In genomic region chr19:7068661-7069531, GRCm38 (mm10) we compare ENCODE assay signal across 9 mouse cellular contexts. TPM values are rescaled to one million over a fixed set of nuclear protein-coding genes. Genes with fewer than 3 reads are reported as not detected.
DNase-seq lines count a peak whose midpoint lies in the region; ATAC-seq and TF ChIP-seq lines count a peak whose summit lies in the region.
"Had no signal": no experiment of that assay in that cellular context is flagged by ENCODE, and none has a peak within 500 bp of the region (broad histone marks: within the 10 kb centered on the region; RNA-seq: fewer than 3 reads in every experiment).

No protein-coding gene starts in this region.

- DNase-seq in heart, adult 11 months: peak; percentile 89
- no peak for DNase-seq in heart, adult 2 months
- DNase-seq in adrenal gland, postnatal 36 days: peak; percentile 47 to 57
- DNase-seq in hindbrain, embryonic 10.5 days (ENCODE audit: low spot score): no peak
- peak; percentile 66 for DNase-seq in midbrain, postnatal 0 days (ENCODE audit: low spot score)
- no peak for DNase-seq in kidney, adult 8-10 months
- no peak for DNase-seq in thymus, postnatal 0 days (ENCODE audit: low spot score)
- DNase-seq: liver, embryonic 13.5 days had no signal

- no peak for TF ChIP-seq POLR2A in heart, adult 2 months (IDR thresholded peaks at IDR 0.05; ENCODE audit: insufficient read depth, low read depth, low read length)

- 74% methylated on average over 11 of the region's 11 CpGs for WGBS in heart, adult 2 months
- WGBS in hindbrain, embryonic 10.5 days: 44% methylated on average over 11 of the region's 11 CpGs
- 25% methylated on average over 11 of the region's 11 CpGs for WGBS in midbrain, postnatal 0 days

- TF ChIP-seq CTCF in heart, adult 2 months (IDR thresholded peaks at IDR 0.05): no peak
- peak; percentile 65 for TF ChIP-seq CTCF in midbrain, postnatal 0 days (IDR thresholded peaks at IDR 0.05)

- H3K9me3 ChIP-seq in hindbrain, embryonic 10.5 days: no peaks in the 10 kb centered on the region
- H3K9me3 ChIP-seq in midbrain, postnatal 0 days (ENCODE audit: low read length): no peaks in the 10 kb centered on the region
- H3K9me3 ChIP-seq: liver, embryonic 13.5 days had no signal

- no peak for ATAC-seq in midbrain, postnatal 0 days (ENCODE audit: low FRiP score)
- ATAC-seq in activated CD4-positive, CD25-positive, alpha-beta regulatory T cell, adult 4 months: no peak

- intact Hi-C loops in heart, adult 2 months (cut with DNase I): loop anchor here (1.0 to 10.0 kb wide), 3 partner anchors 127 to 368 kb away; partner anchors contain the start of gene Mark2

- no peak for TF ChIP-seq EP300 in heart, adult 2 months (IDR thresholded peaks at IDR 0.05; ENCODE audit: insufficient read depth, low read depth, low read length)

- no peaks in the 10 kb centered on the region for H3K36me3 ChIP-seq in heart, adult 2 months (ENCODE audit: control insufficient read depth, insufficient read depth, low read length)
- no peaks in the 10 kb centered on the region for H3K36me3 ChIP-seq in hindbrain, embryonic 10.5 days
- no peaks in the 10 kb centered on the region for H3K36me3 ChIP-seq in midbrain, postnatal 0 days (ENCODE audit: insufficient read depth, low read length)
- H3K36me3 ChIP-seq: liver, embryonic 13.5 days had no signal

- no peak overlapping the region for H3K9ac ChIP-seq in heart, adult 2 months (ENCODE audit: low read depth, low read length)
- 0 out of 2 replicates have a peak overlapping the region, but pooled peaks have one; percentile 8 for H3K9ac ChIP-seq in midbrain, postnatal 0 days (replicated peaks; ENCODE audit: low read length, poor library complexity, severe bottlenecking)

- 0 out of 2 replicates have a peak overlapping the region, but pooled peaks have one; percentile 12 for H3K4me2 ChIP-seq in midbrain, postnatal 0 days (ENCODE audit: low read depth, low read length, poor library complexity, severe bottlenecking)

- H3K27ac ChIP-seq in heart, adult 2 months: no peak overlapping the region
- H3K27ac ChIP-seq in hindbrain, embryonic 10.5 days: peak overlapping the region; percentile 87
- no peak overlapping the region for H3K27ac ChIP-seq in midbrain, postnatal 0 days (ENCODE audit: low read depth, low read length)
- H3K27ac ChIP-seq: liver, embryonic 13.5 days had no signal

- no peaks in the 10 kb centered on the region for H3K27me3 ChIP-seq in heart, adult 2 months (ENCODE audit: control insufficient read depth, insufficient read depth, low read length)
- H3K27me3 ChIP-seq in hindbrain, embryonic 10.5 days (ENCODE audit: insufficient read depth, poor library complexity, severe bottlenecking): peaks cover 75% of the 10 kb centered on the region
- 0 out of 2 replicates have a peak, but pooled peaks cover 5% of the 10 kb centered on the region for H3K27me3 ChIP-seq in midbrain, postnatal 0 days (ENCODE audit: insufficient read depth, low read length)

- peaks cover 1% of the 10 kb centered on the region; the same call in 1 of the 2 replicates for H3K4me1 ChIP-seq in heart, adult 2 months (ENCODE audit: control insufficient read depth, insufficient read depth, low read length)
- peaks cover 96% of the 10 kb centered on the region for H3K4me1 ChIP-seq in hindbrain, embryonic 10.5 days (replicated peaks)
- peaks cover 13% of the 10 kb centered on the region; the same call in 1 of the 2 replicates for H3K4me1 ChIP-seq in midbrain, postnatal 0 days (ENCODE audit: insufficient read depth, low read length)

- H3K79me2 ChIP-seq in heart, adult 2 months (replicated peaks; ENCODE audit: control insufficient read depth, insufficient read depth, low read length): no peaks in the 10 kb centered on the region

- H3K4me3 ChIP-seq in heart, adult 2 months: no peak overlapping the region
- 0 out of 2 replicates have a peak overlapping the region, but pooled peaks have one; percentile 39 for H3K4me3 ChIP-seq in hindbrain, embryonic 10.5 days
- no peak overlapping the region for H3K4me3 ChIP-seq in midbrain, postnatal 0 days (ENCODE audit: low read depth, low read length)

RNA-seq across cellular contexts. Expression of gene Macrod1, which starts 12.3 kb away (rescaled TPM):
- 100 to 1,000 TPM; 262 to 309 TPM for total RNA-seq in heart, adult 2 months (2021)
- polyA plus RNA-seq in heart, adult 2 months (2012; rRNA removed): 260 and 278 TPM in 2 replicates
- total RNA-seq in adrenal gland, postnatal 36 days (2021): 10 to 100 TPM; 52.5 to 66.7 TPM
- polyA plus RNA-seq in hindbrain, embryonic 10.5 days (2016; fragmentation: Nextera tagmentation; extraction: Ambion mirVana): 2.9 and 3.4 TPM in 2 replicates
- 1.4 and 5.1 TPM in 2 replicates for total RNA-seq in midbrain, postnatal 0 days (2014; rRNA removed)
- 5.9 and 6.2 TPM in 2 replicates for polyA plus RNA-seq in midbrain, postnatal 0 days (2015; fragmentation: Nextera tagmentation; extraction: Ambion mirVana)
- polyA plus RNA-seq in activated CD4-positive, CD25-positive, alpha-beta regulatory T cell, adult 4 months (2017; shearing (Covaris generic)): 1 to 10 TPM in 1 of 2 experiments, under 1 TPM in 1; 0.82 to 2.6 TPM
- polyA plus RNA-seq in thymus, postnatal 0 days (2015; fragmentation: Nextera tagmentation; extraction: Ambion mirVana): 15.3 and 16.6 TPM in 2 replicates

RNA-seq across cellular contexts. Expression of gene Stip1, which starts 29.1 kb away (rescaled TPM):
- 100 to 1,000 TPM; 117 to 121 TPM for total RNA-seq in heart, adult 2 months (2021)
- polyA plus RNA-seq in heart, adult 2 months (2012; rRNA removed): 49.9 and 80.2 TPM in 2 replicates
- 100 to 1,000 TPM; 149 to 281 TPM for total RNA-seq in adrenal gland, postnatal 36 days (2021)
- 372 and 451 TPM in 2 replicates for polyA plus RNA-seq in hindbrain, embryonic 10.5 days (2016; fragmentation: Nextera tagmentation; extraction: Ambion mirVana)
- 97.0 and 101 TPM in 2 replicates for total RNA-seq in midbrain, postnatal 0 days (2014; rRNA removed)
- polyA plus RNA-seq in midbrain, postnatal 0 days (2015; fragmentation: Nextera tagmentation; extraction: Ambion mirVana): 142 and 147 TPM in 2 replicates
- polyA plus RNA-seq in activated CD4-positive, CD25-positive, alpha-beta regulatory T cell, adult 4 months (2017; shearing (Covaris generic)): 100 to 1,000 TPM; 105 to 165 TPM
- 149 and 196 TPM in 2 replicates for polyA plus RNA-seq in thymus, postnatal 0 days (2015; fragmentation: Nextera tagmentation; extraction: Ambion mirVana)

RNA-seq across cellular contexts. Expression of gene Flrt1, which starts 36.6 kb away (rescaled TPM):
- 1 to 10 TPM; 1.1 to 1.2 TPM for total RNA-seq in heart, adult 2 months (2021)
- 0.84 and 0.94 TPM in 2 replicates for polyA plus RNA-seq in heart, adult 2 months (2012; rRNA removed)
- total RNA-seq in adrenal gland, postnatal 36 days (2021): 1 to 10 TPM; 1.3 to 4.0 TPM
- polyA plus RNA-seq in hindbrain, embryonic 10.5 days (2016; fragmentation: Nextera tagmentation; extraction: Ambion mirVana): 3.1 and 4.0 TPM in 2 replicates
- total RNA-seq in midbrain, postnatal 0 days (2014; rRNA removed): 9.9 and 11.4 TPM in 2 replicates
- 9.8 and 11.9 TPM in 2 replicates for polyA plus RNA-seq in midbrain, postnatal 0 days (2015; fragmentation: Nextera tagmentation; extraction: Ambion mirVana)
- polyA plus RNA-seq in activated CD4-positive, CD25-positive, alpha-beta regulatory T cell, adult 4 months (2017; shearing (Covaris generic)): not detected
- polyA plus RNA-seq in thymus, postnatal 0 days (2015; fragmentation: Nextera tagmentation; extraction: Ambion mirVana): 1.3 and 1.5 TPM in 2 replicates

RNA-seq across cellular contexts. Expression of gene Fermt3, which starts 49.6 kb away (rescaled TPM):
- 1 to 10 TPM; 5.2 to 9.0 TPM for total RNA-seq in heart, adult 2 months (2021)
- polyA plus RNA-seq in heart, adult 2 months (2012; rRNA removed): 4.7 and 7.8 TPM in 2 replicates
- total RNA-seq in adrenal gland, postnatal 36 days (2021): 1 to 10 TPM; 6.9 TPM
- polyA plus RNA-seq in hindbrain, embryonic 10.5 days (2016; fragmentation: Nextera tagmentation; extraction: Ambion mirVana): 8.7 and 10.1 TPM in 2 replicates
- total RNA-seq in midbrain, postnatal 0 days (2014; rRNA removed): 5.6 and 6.2 TPM in 2 replicates
- 3.0 and 3.4 TPM in 2 replicates for polyA plus RNA-seq in midbrain, postnatal 0 days (2015; fragmentation: Nextera tagmentation; extraction: Ambion mirVana)
- 100 to 1,000 TPM; 208 to 288 TPM for polyA plus RNA-seq in activated CD4-positive, CD25-positive, alpha-beta regulatory T cell, adult 4 months (2017; shearing (Covaris generic))
- polyA plus RNA-seq in thymus, postnatal 0 days (2015; fragmentation: Nextera tagmentation; extraction: Ambion mirVana): 217 and 226 TPM in 2 replicates

Comparison
In these comparisons a context has a peak if more than half of its experiments do, and no peak if none do; other contexts are left out.
1. DNase-seq: peak in heart, adult 11 months (single experiment), adrenal gland, postnatal 36 days (2 of 2) and midbrain, postnatal 0 days (single experiment); none in heart, adult 2 months (0 of 2), hindbrain, embryonic 10.5 days (single experiment), kidney, adult 8-10 months (0 of 2) and thymus, postnatal 0 days (single experiment).
2. RNA of gene Macrod1, which starts 12.3 kb away (polyA plus RNA-seq): 260 to 278 TPM in heart, adult 2 months; 15.3 to 16.6 TPM in thymus, postnatal 0 days, 5.9 to 6.2 TPM in midbrain, postnatal 0 days, 2.9 to 3.4 TPM in hindbrain, embryonic 10.5 days and 0.82 to 2.6 TPM in activated CD4-positive, CD25-positive, alpha-beta regulatory T cell, adult 4 months; every median in the first group is over 10 times any median in the second.